Mouse (Mus musculus): Measurements from ENCODE around the gene Clec4n. TPM values are rescaled to one million over a fixed set of nuclear protein-coding genes. Genes with fewer than 3 reads are reported as not detected.

Clec4n gene
- polyA plus RNA-seq, 1 experiment = 0.44 TPM

DNA sequence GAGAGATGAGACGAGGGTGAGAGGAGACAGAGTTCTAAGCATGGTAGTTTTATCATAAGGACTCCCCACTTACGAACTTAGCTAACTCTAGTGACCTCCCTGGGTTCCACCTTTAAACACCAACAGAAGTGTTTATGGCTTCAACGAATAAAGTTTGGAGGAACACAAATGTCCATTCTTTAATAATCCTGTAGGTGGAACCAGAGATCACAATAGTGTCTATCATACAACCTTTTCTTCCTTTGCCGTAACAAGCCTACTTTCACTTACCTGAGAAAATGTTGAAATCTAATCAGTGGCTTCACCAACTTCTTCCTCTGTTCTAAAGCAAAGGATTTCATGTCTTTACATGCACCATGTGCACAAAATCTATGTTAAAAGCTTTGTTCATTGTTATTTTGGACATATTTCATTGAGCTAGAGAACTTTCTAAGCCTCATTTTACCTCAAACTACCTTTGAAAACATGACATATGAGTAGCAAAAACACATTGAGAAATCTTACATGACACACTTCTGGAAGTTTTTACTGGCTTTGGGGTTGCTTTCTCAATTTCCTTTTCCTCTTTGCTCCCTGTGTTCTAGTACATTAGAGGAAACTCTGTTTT, 32.0 kb downstream of the Clec4n start, which contains the start of gene Clec4d:
TSS of gene Clec4d (plus strand) at position 557 of the 607 bp plus-strand sequence.
- H3K4me3 ChIP-seq (ENCODE audit: control insufficient read depth, low read depth, low read length) = no peak within 1 kb of the TSS
- TF ChIP-seq POLR2A (IDR thresholded peaks at IDR 0.05; ENCODE audit: control insufficient read depth, low read depth, low read length) (no peak), CTCF (IDR thresholded peaks at IDR 0.05; ENCODE audit: control insufficient read depth, insufficient read depth, insufficient replicate concordance, low read depth, low read length) (no peak)
- H3K36me3 ChIP-seq (ENCODE audit: control insufficient read depth, insufficient read depth, low read length) = no peaks in the 10 kb centered on the region
- H3K27ac ChIP-seq (ENCODE audit: control insufficient read depth, insufficient read depth, low read depth, low read length) = no peak within 1 kb of the TSS
- no peaks in the 10 kb centered on the region for H3K4me1 ChIP-seq (ENCODE audit: control insufficient read depth, insufficient read depth, low read length)
- H3K27me3 ChIP-seq (ENCODE audit: control insufficient read depth, insufficient read depth, low read length) = no peaks in the 10 kb centered on the region

DNA sequence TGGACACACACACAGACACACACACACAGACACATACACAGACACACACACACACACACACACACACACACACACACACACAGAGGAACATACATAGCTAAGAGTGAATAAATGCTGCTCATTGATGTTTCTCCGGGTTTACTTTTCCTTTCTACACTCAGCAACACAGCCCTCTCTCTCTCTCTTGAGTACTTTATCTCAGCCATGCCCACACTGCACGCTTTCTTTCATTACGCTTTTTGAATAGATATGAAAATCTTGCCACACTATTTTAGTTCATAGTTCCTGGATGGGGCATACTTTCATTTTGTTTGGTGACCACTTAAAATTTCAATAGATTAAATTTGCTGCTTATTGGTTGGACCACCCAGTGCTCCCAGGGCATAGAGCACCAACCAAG, 34.6 kb downstream of the Clec4n start:
- no peak overlapping the region for H3K27ac ChIP-seq (ENCODE audit: control insufficient read depth, insufficient read depth, low read depth, low read length)
- no peaks in the 10 kb centered on the region for H3K27me3 ChIP-seq (ENCODE audit: control insufficient read depth, insufficient read depth, low read length)
- TF ChIP-seq CTCF (IDR thresholded peaks at IDR 0.05; ENCODE audit: control insufficient read depth, insufficient read depth, insufficient replicate concordance, low read depth, low read length) (no peak), POLR2A (IDR thresholded peaks at IDR 0.05; ENCODE audit: control insufficient read depth, low read depth, low read length) (no peak)
- no peak overlapping the region for H3K4me3 ChIP-seq (ENCODE audit: control insufficient read depth, low read depth, low read length)
- no peaks in the 10 kb centered on the region for H3K36me3 ChIP-seq (ENCODE audit: control insufficient read depth, insufficient read depth, low read length)
- no peaks in the 10 kb centered on the region for H3K4me1 ChIP-seq (ENCODE audit: control insufficient read depth, insufficient read depth, low read length)

DNA sequence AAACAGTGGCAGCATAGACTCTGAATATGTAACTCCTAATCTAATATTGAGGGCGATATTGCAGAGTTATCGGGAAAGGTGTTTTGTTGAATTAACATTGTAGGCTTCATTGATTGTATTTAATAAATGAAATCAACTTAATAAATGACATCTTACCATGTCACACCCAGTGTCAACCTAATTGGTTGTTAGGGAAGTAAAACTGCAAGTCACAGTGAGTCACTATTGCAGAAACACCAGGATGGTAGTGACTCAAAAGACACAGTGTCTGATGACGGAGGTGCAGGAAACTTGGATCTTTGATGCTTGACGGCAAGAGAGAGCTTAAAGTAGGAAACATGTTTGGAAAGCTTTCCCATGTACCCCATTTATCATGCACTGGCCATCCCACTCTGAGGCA, 36.2 kb downstream of the Clec4n start:
- no peak overlapping the region for H3K4me3 ChIP-seq (ENCODE audit: control insufficient read depth, low read depth, low read length)
- TF ChIP-seq CTCF (IDR thresholded peaks at IDR 0.05; ENCODE audit: control insufficient read depth, insufficient read depth, insufficient replicate concordance, low read depth, low read length) (no peak), POLR2A (IDR thresholded peaks at IDR 0.05; ENCODE audit: control insufficient read depth, low read depth, low read length) (no peak)

DNA sequence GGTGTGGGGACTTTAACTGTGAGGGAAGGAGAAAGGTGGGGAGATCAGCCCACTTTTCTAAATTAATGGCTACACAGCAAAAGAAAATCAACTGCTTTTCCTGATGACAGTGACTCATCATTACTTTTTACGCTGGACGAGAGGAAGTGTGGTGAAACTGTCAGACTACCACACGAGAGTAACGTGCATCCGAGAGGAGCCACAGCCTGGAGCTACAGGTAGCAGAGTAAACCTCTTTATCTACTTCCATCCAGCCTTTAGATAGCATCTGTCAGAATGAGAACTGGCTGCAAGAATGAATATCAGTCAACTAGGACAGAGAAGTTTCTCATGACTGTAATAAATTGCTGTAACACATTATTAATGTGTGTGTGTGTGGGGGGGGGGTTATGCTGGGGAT, 37.3 kb downstream of the Clec4n start:
- TF ChIP-seq POLR2A (IDR thresholded peaks at IDR 0.05; ENCODE audit: control insufficient read depth, low read depth, low read length) = no peak
- TF ChIP-seq CTCF (IDR thresholded peaks at IDR 0.05; ENCODE audit: control insufficient read depth, insufficient read depth, insufficient replicate concordance, low read depth, low read length) = no peak
- Histone ChIP-seq H3K27ac (ENCODE audit: control insufficient read depth, insufficient read depth, low read depth, low read length) (no peak overlapping the region), H3K36me3 (ENCODE audit: control insufficient read depth, insufficient read depth, low read length) (no peaks in the 10 kb centered on the region), H3K4me3 (ENCODE audit: control insufficient read depth, low read depth, low read length) (no peak overlapping the region), H3K27me3 (ENCODE audit: control insufficient read depth, insufficient read depth, low read length) (no peaks in the 10 kb centered on the region), H3K4me1 (ENCODE audit: control insufficient read depth, insufficient read depth, low read length) (no peaks in the 10 kb centered on the region)

More for the DNA sequence above, 36.2 kb downstream of the Clec4n start:
- Histone ChIP-seq H3K4me1 (ENCODE audit: control insufficient read depth, insufficient read depth, low read length) (no peaks in the 10 kb centered on the region), H3K27ac (ENCODE audit: control insufficient read depth, insufficient read depth, low read depth, low read length) (no peak overlapping the region), H3K27me3 (ENCODE audit: control insufficient read depth, insufficient read depth, low read length) (no peaks in the 10 kb centered on the region), H3K36me3 (ENCODE audit: control insufficient read depth, insufficient read depth, low read length) (no peaks in the 10 kb centered on the region)

DNA sequence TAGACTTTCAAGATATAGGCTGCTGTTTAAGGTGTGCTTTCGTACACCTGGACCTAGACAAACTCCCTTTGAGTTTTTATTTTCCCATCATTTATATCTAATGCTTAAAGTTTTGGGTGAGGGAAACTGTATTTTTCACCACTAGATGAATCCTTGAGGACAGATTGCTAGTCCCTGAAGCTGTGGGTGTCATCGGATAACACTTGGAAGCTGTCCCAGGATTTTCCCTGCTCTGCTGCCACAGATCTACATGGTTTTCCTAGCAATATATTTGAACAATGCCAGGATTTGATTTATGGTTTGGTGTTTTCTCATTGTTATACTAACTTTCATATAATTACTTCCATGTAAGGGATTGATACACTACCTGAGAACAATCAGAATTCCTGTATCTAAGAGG, 49.8 kb downstream of the Clec4n start:
- H3K27me3 ChIP-seq (ENCODE audit: control insufficient read depth, insufficient read depth, low read length) = no peaks in the 10 kb centered on the region
- no peak overlapping the region for H3K27ac ChIP-seq (ENCODE audit: control insufficient read depth, insufficient read depth, low read depth, low read length)
- no peak overlapping the region for H3K4me3 ChIP-seq (ENCODE audit: control insufficient read depth, low read depth, low read length)
- no peak for TF ChIP-seq CTCF (IDR thresholded peaks at IDR 0.05; ENCODE audit: control insufficient read depth, insufficient read depth, insufficient replicate concordance, low read depth, low read length)
- TF ChIP-seq POLR2A (IDR thresholded peaks at IDR 0.05; ENCODE audit: control insufficient read depth, low read depth, low read length) = no peak
- H3K36me3 ChIP-seq (ENCODE audit: control insufficient read depth, insufficient read depth, low read length) = no peaks in the 10 kb centered on the region
- H3K4me1 ChIP-seq (ENCODE audit: control insufficient read depth, insufficient read depth, low read length) = no peaks in the 10 kb centered on the region

DNA sequence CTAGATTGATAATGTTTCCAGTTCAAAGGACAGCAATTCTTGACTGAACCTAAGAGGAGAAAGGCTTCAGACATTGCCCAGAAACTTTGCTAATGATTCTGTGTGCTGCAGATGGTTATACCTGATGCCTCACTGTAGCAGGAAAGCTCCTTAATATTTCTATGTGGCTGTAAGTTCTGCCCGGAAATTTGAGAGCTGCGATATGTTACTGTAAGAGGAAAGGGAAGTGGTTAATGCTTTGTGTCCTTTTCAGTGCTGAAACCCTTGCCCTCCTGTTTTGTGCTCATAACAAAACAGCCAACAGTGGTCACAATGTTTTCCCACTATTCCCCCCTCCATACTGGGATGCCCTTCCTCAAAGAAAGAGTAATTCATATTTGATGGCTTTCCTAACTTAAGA, 56.7 kb downstream of the Clec4n start:
- H3K36me3 ChIP-seq (ENCODE audit: control insufficient read depth, insufficient read depth, low read length) = no peaks in the 10 kb centered on the region
- no peaks in the 10 kb centered on the region for H3K27me3 ChIP-seq (ENCODE audit: control insufficient read depth, insufficient read depth, low read length)
- no peak overlapping the region for H3K27ac ChIP-seq (ENCODE audit: control insufficient read depth, insufficient read depth, low read depth, low read length)
- no peaks in the 10 kb centered on the region for H3K4me1 ChIP-seq (ENCODE audit: control insufficient read depth, insufficient read depth, low read length)
- no peak overlapping the region for H3K4me3 ChIP-seq (ENCODE audit: control insufficient read depth, low read depth, low read length)
- TF ChIP-seq CTCF (IDR thresholded peaks at IDR 0.05; ENCODE audit: control insufficient read depth, insufficient read depth, insufficient replicate concordance, low read depth, low read length) (no peak), POLR2A (IDR thresholded peaks at IDR 0.05; ENCODE audit: control insufficient read depth, low read depth, low read length) (no peak)

DNA sequence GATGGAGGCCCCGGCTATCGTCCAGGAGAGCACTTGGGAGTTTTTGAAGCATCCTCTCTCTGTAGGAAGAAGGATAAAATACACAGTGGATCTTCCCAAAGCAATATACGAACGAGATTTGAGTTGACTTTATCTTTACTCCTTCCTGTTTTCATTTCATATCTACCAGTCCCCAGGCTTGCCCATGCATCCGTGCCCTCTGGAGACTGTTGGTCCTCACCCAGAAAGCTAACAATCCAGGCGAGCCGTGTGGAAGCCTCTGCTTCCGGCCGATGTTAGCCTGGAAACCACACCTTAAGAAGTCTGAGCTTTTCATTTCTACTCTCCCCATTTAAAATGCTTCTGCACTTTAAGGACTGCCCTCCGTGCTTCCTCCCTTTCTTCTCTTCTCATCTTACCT, 59.3 kb downstream of the Clec4n start:
- Histone ChIP-seq H3K27me3 (ENCODE audit: control insufficient read depth, insufficient read depth, low read length) (no peaks in the 10 kb centered on the region), H3K4me1 (ENCODE audit: control insufficient read depth, insufficient read depth, low read length) (no peaks in the 10 kb centered on the region), H3K27ac (ENCODE audit: control insufficient read depth, insufficient read depth, low read depth, low read length) (no peak overlapping the region), H3K4me3 (ENCODE audit: control insufficient read depth, low read depth, low read length) (no peak overlapping the region), H3K36me3 (ENCODE audit: control insufficient read depth, insufficient read depth, low read length) (no peaks in the 10 kb centered on the region)
- no peak for TF ChIP-seq POLR2A (IDR thresholded peaks at IDR 0.05; ENCODE audit: control insufficient read depth, low read depth, low read length)
- TF ChIP-seq CTCF (IDR thresholded peaks at IDR 0.05; ENCODE audit: control insufficient read depth, insufficient read depth, insufficient replicate concordance, low read depth, low read length) = no peak

All from testis, adult 2 months (tissue).